Mouse (Mus musculus) left cerebral cortex, adult 11 months (tissue): Measurements from ENCODE around the gene Tnfrsf1a.

Experiments used
- DNase-seq: peaks from one replicate; pipeline ENCODE4 v3.0.0; 2022; ENCODE audit warnings: low spot score

Gene Tnfrsf1a

GRCm38 (mm10) chr6:125385066-125385974 is 36.2 kb downstream of the Tnfrsf1a start:
- no peak for DNase-seq

DNA sequence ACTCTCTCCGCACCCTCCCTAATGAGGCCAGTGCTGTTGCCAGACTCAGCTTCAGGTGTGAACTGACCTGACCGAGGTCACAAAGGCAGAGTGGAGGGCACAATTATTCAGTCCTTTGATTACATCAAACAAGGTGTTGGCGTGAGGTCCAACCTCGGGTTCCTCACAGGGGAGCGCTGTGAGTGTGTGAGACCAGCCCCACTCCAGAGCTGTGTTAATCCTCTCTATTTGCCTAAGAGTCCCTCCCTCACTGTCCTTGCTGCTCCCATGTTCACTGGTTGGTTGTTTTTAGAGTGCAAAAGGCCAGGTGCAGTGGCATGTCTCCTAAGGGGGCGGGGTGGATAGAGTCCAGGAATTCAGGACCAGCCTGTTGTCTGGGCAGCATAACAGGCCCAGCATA is 36.9 kb downstream of the Tnfrsf1a start:
- DNase-seq: no peak

- no peak for DNase-seq
Observed at GRCm38 (mm10) chr6:125389853-125390252, 40.7 kb downstream of the Tnfrsf1a start.

GRCm38 (mm10) chr6:125405461-125406382 is 56.6 kb downstream of the Tnfrsf1a start:
- no peak for DNase-seq

DNA sequence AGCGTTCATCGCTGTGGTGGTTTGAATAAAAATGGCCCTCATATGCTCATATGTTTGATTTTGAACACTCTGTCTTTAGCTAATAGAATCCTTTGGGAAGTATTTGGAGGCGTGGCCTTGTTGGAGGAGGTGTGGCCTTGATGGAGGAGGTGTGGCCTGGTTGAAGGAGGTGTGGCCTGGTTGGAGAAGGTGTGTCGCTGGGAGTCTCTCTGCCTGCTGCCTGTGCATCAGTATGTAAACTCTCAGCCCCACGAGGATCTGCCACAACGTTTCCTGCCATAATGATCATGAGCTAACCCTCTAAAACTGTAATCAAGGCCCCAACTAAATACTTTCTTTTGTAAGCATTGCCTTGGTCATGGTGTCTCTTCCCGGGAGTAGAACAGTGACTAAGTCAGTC is 58.1 kb downstream of the Tnfrsf1a start:
- DNase-seq: no peak

- DNase-seq: no peak
Observed at GRCm38 (mm10) chr6:125407657-125408056, 58.5 kb downstream of the Tnfrsf1a start.

- no peak for DNase-seq
Observed at GRCm38 (mm10) chr6:125410551-125410950, 61.4 kb downstream of the Tnfrsf1a start.

GRCm38 (mm10) chr6:125410995-125411547 is 61.9 kb downstream of the Tnfrsf1a start:
- no peak for DNase-seq

- no peak for DNase-seq
Observed at GRCm38 (mm10) chr6:125411661-125412060, 62.5 kb downstream of the Tnfrsf1a start.
